Mouse (Mus musculus) naive thymus-derived CD4-positive, alpha-beta T cell, adult 5 months (primary cell): ENCODE results near the gene Serac1. TPM values are rescaled to one million over a fixed set of nuclear protein-coding genes. Genes with fewer than 3 reads are reported as not detected.

Source experiments
- polyA plus RNA-seq: library from polyadenylated mRNA; unstranded; fragments of 100-300 nt; shearing (Covaris generic); gene quantifications from one replicate; pipeline ENCODE4 v1.2.1, GENCODE M21; 2017

Serac1 gene
- polyA plus RNA-seq, result 3.2 TPM

DNA sequence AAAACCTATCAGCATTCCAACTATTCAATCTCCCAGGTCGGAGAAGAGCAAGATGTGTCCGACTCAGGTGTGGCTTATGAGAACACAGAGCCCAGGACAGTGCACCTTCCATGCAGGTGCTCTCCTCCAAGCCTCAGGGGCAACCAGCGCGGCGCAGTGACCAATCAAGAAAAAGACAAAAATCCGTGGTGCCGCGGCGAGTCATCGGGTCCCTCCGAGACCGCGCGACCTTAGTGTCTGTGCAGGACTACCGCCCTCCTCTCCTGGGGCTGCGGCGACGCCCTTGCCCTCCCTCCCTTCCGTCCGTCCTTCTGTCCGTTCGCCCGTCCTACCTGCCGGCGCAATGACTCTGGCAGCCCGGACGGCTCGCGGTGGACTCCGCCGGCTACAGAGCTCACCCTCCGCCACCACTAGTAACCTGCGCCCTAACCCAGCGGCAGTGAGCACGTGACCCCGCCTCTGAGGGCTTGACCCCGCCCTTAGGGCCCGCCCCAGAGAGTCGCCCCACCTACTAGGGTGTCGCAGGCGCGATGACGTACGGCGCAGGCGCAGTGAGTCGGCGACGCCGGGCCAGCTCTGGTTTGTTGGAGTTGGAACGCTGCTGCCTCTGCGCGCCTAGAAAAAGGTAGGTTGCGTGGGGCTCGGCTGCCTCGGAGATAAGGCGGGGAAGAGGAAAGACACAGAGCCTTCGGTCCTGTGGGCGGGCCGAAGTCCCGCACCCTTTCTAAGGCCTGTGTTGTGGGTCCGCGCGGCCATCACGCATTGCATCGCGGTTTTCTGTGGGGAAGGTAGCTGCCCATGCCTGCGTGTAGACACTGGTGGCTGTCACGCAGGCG, at the start of gene Serac1, which contains the start of gene Gtf2h5:
Serac1 (minus strand) TSS at position 455 of the 836 bp plus-strand sequence.
Gtf2h5 (plus strand) TSS at position 500 of the 836 bp plus-strand sequence.

DNA sequence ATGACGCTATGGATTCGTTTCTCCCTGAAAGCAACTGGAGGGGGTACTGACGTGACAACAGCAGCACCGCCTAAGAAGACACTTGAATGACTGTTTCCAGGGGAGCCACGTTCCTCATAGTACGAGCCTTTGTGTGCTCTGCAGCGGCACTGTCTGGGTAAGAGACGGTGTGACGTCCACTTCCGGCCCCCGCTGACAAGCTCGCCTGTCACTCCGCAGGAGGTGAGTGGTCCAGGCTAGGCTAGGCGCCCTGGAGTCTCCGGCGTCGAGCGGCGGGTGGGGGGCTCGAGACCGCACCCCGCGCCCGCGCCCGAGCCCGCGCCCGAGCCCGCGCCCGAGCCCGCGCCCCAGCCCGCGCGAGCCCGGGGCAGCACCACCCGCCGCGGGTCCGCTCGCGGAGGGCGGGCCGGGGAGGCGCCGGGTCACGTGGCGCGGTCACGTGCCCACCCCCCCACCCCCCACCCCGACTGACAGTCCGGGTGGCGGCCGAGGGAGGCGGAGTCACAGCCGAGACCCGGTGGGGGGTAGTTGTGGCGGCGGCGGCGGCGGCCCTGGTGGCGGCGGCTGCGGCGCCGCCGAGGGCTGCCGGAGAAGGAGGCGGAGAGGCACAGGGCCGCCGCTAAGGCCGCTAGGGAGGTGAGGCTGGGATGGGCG, 26.9 kb upstream of the Serac1 start, which contains the start of gene Tulp4:
Tulp4 (plus strand) TSS at position 77 of the 654 bp plus-strand sequence.

Other genes starting within 250 kb of the Serac1 start
- gene Snx9, start 238.4 kb downstream of the Serac1 start, polyA plus RNA-seq, result 6.2 TPM
- 21.7 TPM for gene Synj2, start 138.5 kb downstream of the Serac1 start, polyA plus RNA-seq
- 58.9 TPM for gene Gtf2h5, start within 50 bp of the Serac1 start, polyA plus RNA-seq
- 103 TPM for gene Tulp4, start 26.7 kb upstream of the Serac1 start, polyA plus RNA-seq
- 7.1 TPM for gene Tmem181a, start 177.1 kb upstream of the Serac1 start, polyA plus RNA-seq
- gene Dynlt1a, start 237.8 kb upstream of the Serac1 start, polyA plus RNA-seq, result 2.0 TPM